Mouse (Mus musculus) liver, adult 2 months (tissue): ENCODE measurements around the gene Cenpk. TPM values are rescaled to one million over a fixed set of nuclear protein-coding genes. Genes with fewer than 3 reads are reported as not detected.

Experiments used
- DNase-seq: peaks from one replicate; pipeline ENCODE4 v3.0.0-alpha.2; 2011; ENCODE audit warnings: low read depth, low spot score; ENCODE audit errors: extremely low read depth
- H3K27ac ChIP-seq: fragments of 200-500 bp; replicated peaks from 2 replicates; pipeline ENCODE4 v1.5.1; 2012; ENCODE audit warnings: low read depth, mild to moderate bottlenecking, control low read depth, inconsistent platforms, low read length; ENCODE audit not compliant: insufficient read depth
- H3K27me3 ChIP-seq: fragments of 200-500 bp; 2 replicates; pipeline ENCODE4 v1.6.1; 2012; ENCODE audit warnings: mild to moderate bottlenecking, moderate library complexity, low read length, inconsistent platforms; ENCODE audit not compliant: control insufficient read depth, insufficient read depth
- H3K36me3 ChIP-seq: fragments of 200-500 bp; 2 replicates; pipeline ENCODE4 v1.6.1; 2012; ENCODE audit warnings: low read length, inconsistent platforms; ENCODE audit not compliant: control insufficient read depth, insufficient read depth
- H3K4me1 ChIP-seq: fragments of 200-500 bp; 2 replicates; pipeline ENCODE4 v1.6.1; 2011; ENCODE audit warnings: low read length; ENCODE audit not compliant: control insufficient read depth, insufficient read depth
- H3K4me3 ChIP-seq: fragments of 200-500 bp; 2 replicates; pipeline ENCODE4 v1.5.1; 2011; ENCODE audit warnings: low read depth, mild to moderate bottlenecking, control low read depth, low read length, moderate library complexity; ENCODE audit not compliant: insufficient read depth
- H3K79me2 ChIP-seq: fragments of 200-500 bp; 2 replicates; pipeline ENCODE4 v1.6.1; 2012; ENCODE audit warnings: inconsistent platforms, mild to moderate bottlenecking, low read length, moderate library complexity; ENCODE audit not compliant: control insufficient read depth, insufficient read depth
- H3K9ac ChIP-seq: fragments of 200-500 bp; 2 replicates; pipeline ENCODE4 v1.6.1; 2012; ENCODE audit warnings: low read depth, mild to moderate bottlenecking, control low read depth, inconsistent platforms, low read length
- CTCF ChIP-seq: fragments of 200-500 bp; IDR thresholded peaks from 2 replicates; pipeline ENCODE4 v1.5.1; 2011; ENCODE audit warnings: low read depth, low read length, control low read depth
- POLR2A ChIP-seq: fragments of 200-500 bp; IDR thresholded peaks from 2 replicates; pipeline ENCODE4 v1.6.1; 2011; ENCODE audit warnings: low read length, control low read depth; ENCODE audit not compliant: insufficient read depth; ENCODE audit errors: extremely low read depth
- WGBS: fragments of 180-500 bp; shearing (Covaris S2); methylation state at CpG from one replicate; pipeline ENCODE4 v1.1.7; 2018; 5-methylcytosine and 5-hydroxymethylcytosine counted together
- polyA plus RNA-seq: library from polyadenylated mRNA; depleted of rRNA; stranded (reverse); fragments of >200 nt; gene quantifications from 2 replicates; pipeline ENCODE4 v1.2.3, GENCODE M21; 2012
- total RNA-seq: library from RNA; depleted of rRNA; stranded (reverse); fragments of >200 nt; gene quantifications from 2 replicates; pipeline ENCODE4 v1.2.3, GENCODE M21; 2014

Gene Cenpk
- total and polyA plus RNA-seq, 2 experiments, result 0.12 to 1.3 TPM

- Histone ChIP-seq H3K9ac (no peak overlapping the region), H3K4me1 (no peaks in the 10 kb centered on the region), H3K4me3 (no peak overlapping the region), H3K36me3 (peaks cover 25% of the 10 kb centered on the region), H3K27ac (no peak overlapping the region), H3K27me3 (no peaks in the 10 kb centered on the region), H3K79me2 (no peaks in the 10 kb centered on the region)
- TF ChIP-seq CTCF, result no peak
- TF ChIP-seq POLR2A, result no peak
- DNase-seq, result no peak
- WGBS, result 53% methylated on average over 1 of the region's 1 CpGs
Measured at GRCm38 (mm10) chr13:104204313-104204712, 24.1 kb upstream of the Cenpk start.

GRCm38 (mm10) chr13:104227478-104227877 is 933 bp upstream of the Cenpk start:
- peaks cover 3% of the 10 kb centered on the region for H3K4me1 ChIP-seq
- no peak overlapping the region for H3K9ac ChIP-seq
- 11% methylated on average over 3 of the region's 3 CpGs for WGBS
- no peak overlapping the region for H3K27ac ChIP-seq
- no peaks in the 10 kb centered on the region for H3K27me3 ChIP-seq
- peak; percentile 23 for DNase-seq
- no peak overlapping the region for H3K4me3 ChIP-seq
- TF ChIP-seq POLR2A (no peak), CTCF (no peak)
- H3K79me2 ChIP-seq, result no peaks in the 10 kb centered on the region; the same call in 1 of the 2 replicates
- H3K36me3 ChIP-seq, result peaks cover 4% of the 10 kb centered on the region

- no peak overlapping the region for H3K9ac ChIP-seq
- peaks cover 2% of the 10 kb centered on the region; the same call in 1 of the 2 replicates for H3K36me3 ChIP-seq
- no peaks in the 10 kb centered on the region; the same call in 1 of the 2 replicates for H3K79me2 ChIP-seq
- TF ChIP-seq CTCF (no peak), POLR2A (no peak)
- H3K27ac ChIP-seq, result no peak overlapping the region
- DNase-seq, result no peak
- WGBS, result 8% methylated on average over 15 of the region's 15 CpGs
- peak overlapping the region; percentile 91 for H3K4me3 ChIP-seq
- H3K4me1 ChIP-seq, result peaks cover 3% of the 10 kb centered on the region
- H3K27me3 ChIP-seq, result no peaks in the 10 kb centered on the region
Measured at GRCm38 (mm10) chr13:104229181-104229580, 770 bp downstream of the Cenpk start.

- DNase-seq, result no peak
- Histone ChIP-seq H3K36me3 (no peaks in the 10 kb centered on the region), H3K79me2 (no peaks in the 10 kb centered on the region), H3K27me3 (no peaks in the 10 kb centered on the region), H3K4me3 (no peak overlapping the region), H3K27ac (no peak overlapping the region), H3K9ac (no peak overlapping the region), H3K4me1 (no peaks in the 10 kb centered on the region)
- TF ChIP-seq POLR2A, result no peak
- TF ChIP-seq CTCF, result no peak
- 82% methylated on average over 3 of the region's 3 CpGs for WGBS
Measured at GRCm38 (mm10) chr13:104258997-104259396, 30.6 kb downstream of the Cenpk start.

- H3K9ac ChIP-seq, result no peak overlapping the region
- peak; percentile 60 for DNase-seq
- no peaks in the 10 kb centered on the region for H3K79me2 ChIP-seq
- no peaks in the 10 kb centered on the region for H3K27me3 ChIP-seq
- TF ChIP-seq CTCF, result peak; percentile 47
- no peak for TF ChIP-seq POLR2A
- WGBS, result 1% methylated on average over 2 of the region's 2 CpGs
- H3K27ac ChIP-seq, result no peak overlapping the region
- H3K36me3 ChIP-seq, result no peaks in the 10 kb centered on the region
- peaks cover 1% of the 10 kb centered on the region; the same call in 1 of the 2 replicates for H3K4me1 ChIP-seq
- peak overlapping the region; percentile 73; the same call in 1 of the 2 replicates for H3K4me3 ChIP-seq
Measured at GRCm38 (mm10) chr13:104285031-104285431, 56.6 kb downstream of the Cenpk start.

- Histone ChIP-seq H3K27ac (peak overlapping the region; percentile 100), H3K27me3 (no peaks in the 10 kb centered on the region), H3K79me2 (no peaks in the 10 kb centered on the region), H3K36me3 (no peaks in the 10 kb centered on the region), H3K4me1 (peaks cover 1% of the 10 kb centered on the region; the same call in 1 of the 2 replicates), H3K9ac (peak overlapping the region; percentile 85), H3K4me3 (peak overlapping the region; percentile 73)
- WGBS, result under 1% methylated on average over 10 of the region's 10 CpGs
- peak; percentile 91 for DNase-seq
- TF ChIP-seq POLR2A (no peak), CTCF (no peak)
Measured at GRCm38 (mm10) chr13:104285737-104286311, 57.4 kb downstream of the Cenpk start.
